Mouse (Mus musculus): ENCODE measurements at regions not wholly inside any gene's neighbourhood (a gene's known extent, or its start where the extent isn't known, plus 50 kb on each side); places are given as distances from the start of the nearest gene placed in this dataset.
A peak's percentile ranks its signal among the peaks of the same experiment; 100 is the strongest.

DNA sequence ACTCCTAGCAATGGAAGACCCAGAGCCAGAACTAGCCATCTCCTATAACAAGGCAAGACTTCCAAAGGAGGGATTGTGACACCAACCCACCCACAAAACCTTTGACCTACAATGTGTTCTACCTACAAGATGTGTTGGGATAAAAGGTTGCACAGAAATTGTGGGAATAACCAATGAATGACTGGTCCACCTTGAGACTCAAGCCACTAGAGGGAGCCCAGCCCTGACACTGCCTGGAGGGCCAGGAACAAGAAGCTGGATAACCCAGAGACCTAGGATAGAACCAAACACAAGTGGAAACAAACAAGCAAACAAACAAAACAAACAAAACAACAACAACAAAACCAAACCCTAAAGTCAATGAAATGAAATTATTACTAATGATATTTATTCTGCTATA is 288.8 kb downstream of the Dchs2 start:
- Histone ChIP-seq H3K27me3 (ENCODE audit: control insufficient read depth, insufficient read depth, low read length) (no peaks in the 10 kb centered on the region), H3K9me3 (ENCODE audit: control insufficient read depth, low read length) (no peaks in the 10 kb centered on the region), H3K4me1 (ENCODE audit: control insufficient read depth in 2 of 2, insufficient read depth in 2 of 2, low read length in 2 of 2) (no peaks in the 10 kb centered on the region), H3K36me3 (ENCODE audit: control insufficient read depth, insufficient read depth, low read length) (no peaks in the 10 kb centered on the region), H3K9ac (ENCODE audit: low read length) (no peak overlapping the region), H3K4me3 (ENCODE audit: control insufficient read depth in 1 of 2, insufficient read depth in 1 of 2, low read depth in 1 of 2, low read length in 2 of 2) (no peak overlapping the region), H3K27ac (replicated peaks in 1 of 2; ENCODE audit: control insufficient read depth in 1 of 2, insufficient read depth in 1 of 2, low read depth in 2 of 2, low read length in 2 of 2) (no peak overlapping the region), H3K4me2 (ENCODE audit: low read length) (no peak overlapping the region)
- ATAC-seq (ENCODE audit: insufficient number of reproducible peaks, insufficient read depth, low FRiP score, low read depth), result no peak

DNA sequence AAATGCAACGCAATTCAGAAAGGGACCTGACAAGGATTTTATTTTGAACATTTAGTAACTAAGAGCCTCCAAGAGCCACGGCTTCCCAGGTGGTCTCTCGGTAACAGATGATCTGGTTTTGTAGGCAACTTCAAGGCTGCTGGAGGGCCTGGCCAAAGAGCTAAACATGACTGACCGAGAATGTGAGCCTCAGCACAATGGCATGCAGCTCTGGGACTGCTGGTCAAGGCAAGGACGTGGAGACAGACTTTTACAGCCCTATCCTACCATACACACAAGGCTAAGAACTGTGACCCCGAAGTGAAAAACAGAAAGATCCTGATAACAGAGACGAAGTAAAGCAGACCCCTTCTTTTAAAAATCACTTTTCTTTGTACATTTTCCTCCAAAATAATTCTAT is 296.5 kb downstream of the Dchs2 start:
- Histone ChIP-seq H3K9ac (ENCODE audit: low read length) (no peak overlapping the region), H3K36me3 (ENCODE audit: control insufficient read depth, insufficient read depth, low read length) (no peaks in the 10 kb centered on the region), H3K27me3 (ENCODE audit: control insufficient read depth, insufficient read depth, low read length) (no peaks in the 10 kb centered on the region), H3K9me3 (ENCODE audit: control insufficient read depth, low read length) (no peaks in the 10 kb centered on the region), H3K27ac (replicated peaks in 1 of 2; ENCODE audit: control insufficient read depth in 1 of 2, insufficient read depth in 1 of 2, low read depth in 2 of 2, low read length in 2 of 2) (no peak overlapping the region), H3K4me3 (ENCODE audit: control insufficient read depth in 1 of 2, insufficient read depth in 1 of 2, low read depth in 1 of 2, low read length in 2 of 2) (no peak overlapping the region), H3K4me1 (ENCODE audit: control insufficient read depth in 2 of 2, insufficient read depth in 2 of 2, low read length in 2 of 2) (peaks cover 0 to 4% of the 10 kb centered on the region in 2 experiments; a peak in 1 of 4 replicates), H3K4me2 (ENCODE audit: low read length) (no peak overlapping the region)
- no peak for ATAC-seq (ENCODE audit: insufficient number of reproducible peaks, insufficient read depth, low FRiP score, low read depth)
- 47% methylated on average over 7 of the region's 7 CpGs for WGBS

DNA sequence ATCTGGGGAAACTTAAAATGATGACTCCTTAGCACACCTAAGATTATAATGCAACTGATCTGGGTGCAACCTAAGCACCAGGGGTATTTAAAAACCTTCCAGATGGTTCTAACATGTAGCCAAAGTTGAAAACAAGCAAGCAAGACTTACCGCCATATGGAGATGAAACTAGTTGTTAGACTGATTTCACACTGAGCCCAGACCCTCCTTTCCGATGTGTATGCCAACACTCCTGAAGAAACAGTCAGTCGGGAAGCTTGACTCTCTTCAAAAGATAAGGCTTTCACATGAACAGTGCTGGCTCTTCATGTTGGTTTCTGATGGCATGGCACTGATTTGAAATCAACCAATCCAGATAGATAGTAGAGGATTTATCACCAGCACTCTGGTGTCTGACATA is 301.6 kb downstream of the Dchs2 start:
- H3K4me2 ChIP-seq (ENCODE audit: low read length), result no peak overlapping the region
- 55% methylated on average over 3 of the region's 3 CpGs for WGBS
- H3K36me3 ChIP-seq (ENCODE audit: control insufficient read depth, insufficient read depth, low read length), result no peaks in the 10 kb centered on the region
- no peak overlapping the region for H3K9ac ChIP-seq (ENCODE audit: low read length)
- H3K4me3 ChIP-seq (ENCODE audit: control insufficient read depth in 1 of 2, insufficient read depth in 1 of 2, low read depth in 1 of 2, low read length in 2 of 2), result no peak overlapping the region
- H3K4me1 ChIP-seq (ENCODE audit: control insufficient read depth in 2 of 2, insufficient read depth in 2 of 2, low read length in 2 of 2), result no peaks in the 10 kb centered on the region; a peak in 1 of 4 replicates
- ATAC-seq (ENCODE audit: insufficient number of reproducible peaks, insufficient read depth, low FRiP score, low read depth), result no peak
- H3K9me3 ChIP-seq (ENCODE audit: control insufficient read depth, low read length), result no peaks in the 10 kb centered on the region
- H3K27me3 ChIP-seq (ENCODE audit: control insufficient read depth, insufficient read depth, low read length), result no peaks in the 10 kb centered on the region
- no peak overlapping the region for H3K27ac ChIP-seq (replicated peaks in 1 of 2; ENCODE audit: control insufficient read depth in 1 of 2, insufficient read depth in 1 of 2, low read depth in 2 of 2, low read length in 2 of 2)

DNA sequence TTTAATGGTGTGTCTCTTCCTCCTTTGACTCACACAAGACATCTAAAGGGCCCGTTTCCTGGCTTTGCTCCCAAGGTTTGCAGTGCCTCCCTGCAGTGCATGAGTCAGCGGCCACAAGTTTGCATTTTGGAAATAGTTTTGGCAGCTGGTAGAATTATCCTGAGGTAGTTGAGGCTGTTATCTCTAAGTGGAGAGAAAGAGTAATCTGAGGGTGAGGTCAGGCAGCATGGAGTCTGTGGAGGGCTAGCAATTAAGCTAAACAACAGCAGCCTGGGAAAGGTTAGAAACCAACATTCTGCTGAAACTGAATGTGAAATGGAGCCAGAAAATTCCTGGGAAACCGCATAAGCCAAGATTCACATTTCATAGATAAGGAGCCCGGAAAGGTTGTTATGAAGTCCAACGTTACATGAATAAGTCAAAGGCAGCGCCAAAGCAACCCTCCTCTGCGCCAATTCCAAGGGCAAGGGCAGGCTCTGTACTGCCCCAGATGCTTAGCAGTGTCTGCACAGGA is 318.5 kb downstream of the Dchs2 start:
- 32% methylated on average over 7 of the region's 7 CpGs for WGBS
- peak; percentile 69; the same call in 1 of the 2 replicates for ATAC-seq (ENCODE audit: insufficient number of reproducible peaks, insufficient read depth, low FRiP score, low read depth)
- no peak overlapping the region for H3K4me3 ChIP-seq (ENCODE audit: control insufficient read depth in 1 of 2, insufficient read depth in 1 of 2, low read depth in 1 of 2, low read length in 2 of 2)
- no peaks in the 10 kb centered on the region for H3K27me3 ChIP-seq (ENCODE audit: control insufficient read depth, insufficient read depth, low read length)
- H3K27ac ChIP-seq (replicated peaks in 1 of 2; ENCODE audit: control insufficient read depth in 1 of 2, insufficient read depth in 1 of 2, low read depth in 2 of 2, low read length in 2 of 2), result peak overlapping the region; percentile 70 to 81
- no peaks in the 10 kb centered on the region for H3K9me3 ChIP-seq (ENCODE audit: control insufficient read depth, low read length)
- H3K36me3 ChIP-seq (ENCODE audit: control insufficient read depth, insufficient read depth, low read length), result no peaks in the 10 kb centered on the region
- H3K4me1 ChIP-seq (ENCODE audit: control insufficient read depth in 2 of 2, insufficient read depth in 2 of 2, low read length in 2 of 2), result peaks cover 4 to 27% of the 10 kb centered on the region in 2 experiments; a peak in 3 of 4 replicates
- no peak overlapping the region for H3K4me2 ChIP-seq (ENCODE audit: low read length)
- no peak overlapping the region for H3K9ac ChIP-seq (ENCODE audit: low read length)

DNA sequence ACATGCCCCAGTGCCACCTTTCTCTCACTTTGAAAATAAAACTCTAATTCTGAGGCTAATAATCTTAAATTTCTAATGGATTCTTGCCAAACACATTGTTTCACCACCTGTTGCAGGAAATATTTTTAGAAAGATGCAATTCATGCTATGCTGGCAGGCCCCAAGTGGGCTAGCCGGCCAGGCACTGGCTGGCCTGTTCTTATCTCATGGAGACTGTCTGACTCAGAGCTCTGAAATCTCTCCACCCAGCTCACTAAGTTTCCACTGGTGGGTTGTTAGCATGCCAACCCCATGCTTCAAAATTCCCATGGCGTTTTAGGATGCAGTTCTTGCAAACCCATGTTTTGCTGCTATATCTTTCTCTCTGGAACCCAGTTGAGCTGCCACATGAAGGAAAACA is 315.5 kb upstream of the Sfrp2 start:
- Histone ChIP-seq H3K9me3 (ENCODE audit: control insufficient read depth, low read length) (no peaks in the 10 kb centered on the region), H3K4me1 (ENCODE audit: control insufficient read depth in 2 of 2, insufficient read depth in 2 of 2, low read length in 2 of 2) (peaks cover 4 to 22% of the 10 kb centered on the region in 2 experiments; a peak in 3 of 4 replicates), H3K4me2 (ENCODE audit: low read length) (no peak overlapping the region), H3K9ac (ENCODE audit: low read length) (no peak overlapping the region), H3K27me3 (ENCODE audit: control insufficient read depth, insufficient read depth, low read length) (no peaks in the 10 kb centered on the region), H3K36me3 (ENCODE audit: control insufficient read depth, insufficient read depth, low read length) (no peaks in the 10 kb centered on the region), H3K4me3 (ENCODE audit: control insufficient read depth in 1 of 2, insufficient read depth in 1 of 2, low read depth in 1 of 2, low read length in 2 of 2) (no peak overlapping the region), H3K27ac (replicated peaks in 1 of 2; ENCODE audit: control insufficient read depth in 1 of 2, insufficient read depth in 1 of 2, low read depth in 2 of 2, low read length in 2 of 2) (peak overlapping the region; percentile 18 to 66; a peak in 2 of 4 replicates)
- ATAC-seq (ENCODE audit: insufficient number of reproducible peaks, insufficient read depth, low FRiP score, low read depth), result peak; percentile 61; the same call in 1 of the 2 replicates
- WGBS, result 7% methylated on average over 2 of the region's 2 CpGs

DNA sequence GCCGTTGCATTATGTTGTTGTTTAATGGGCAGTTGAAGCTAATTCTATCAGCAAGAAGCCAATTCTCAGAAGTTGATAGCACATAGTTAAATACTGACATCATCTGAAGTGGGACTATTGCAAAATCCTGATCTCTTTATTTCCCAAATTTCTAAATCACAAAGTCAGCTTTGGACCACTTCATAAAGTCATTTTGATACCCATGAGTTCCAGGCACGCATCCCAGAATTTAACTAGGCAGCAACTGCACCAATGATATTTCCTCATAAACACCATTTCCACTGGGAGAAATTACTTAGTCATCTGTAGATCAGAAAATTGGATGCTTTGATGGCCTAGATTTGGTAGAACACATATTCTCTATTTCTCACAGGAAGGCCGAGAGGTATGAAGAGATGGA is 314.8 kb upstream of the Sfrp2 start:
- peak overlapping the region in 1 of 2 experiments; percentile 66; a peak in 2 of 4 replicates for H3K27ac ChIP-seq (replicated peaks in 1 of 2; ENCODE audit: control insufficient read depth in 1 of 2, insufficient read depth in 1 of 2, low read depth in 2 of 2, low read length in 2 of 2)
- no peaks in the 10 kb centered on the region for H3K36me3 ChIP-seq (ENCODE audit: control insufficient read depth, insufficient read depth, low read length)
- ATAC-seq (ENCODE audit: insufficient number of reproducible peaks, insufficient read depth, low FRiP score, low read depth), result no peak
- H3K9ac ChIP-seq (ENCODE audit: low read length), result no peak overlapping the region
- H3K9me3 ChIP-seq (ENCODE audit: control insufficient read depth, low read length), result no peaks in the 10 kb centered on the region
- peaks cover 2 to 16% of the 10 kb centered on the region in 2 experiments; a peak in 2 of 4 replicates for H3K4me1 ChIP-seq (ENCODE audit: control insufficient read depth in 2 of 2, insufficient read depth in 2 of 2, low read length in 2 of 2)
- H3K4me2 ChIP-seq (ENCODE audit: low read length), result no peak overlapping the region
- H3K4me3 ChIP-seq (ENCODE audit: control insufficient read depth in 1 of 2, insufficient read depth in 1 of 2, low read depth in 1 of 2, low read length in 2 of 2), result no peak overlapping the region
- no peaks in the 10 kb centered on the region for H3K27me3 ChIP-seq (ENCODE audit: control insufficient read depth, insufficient read depth, low read length)
- WGBS, result 84% methylated on average over 3 of the region's 3 CpGs

DNA sequence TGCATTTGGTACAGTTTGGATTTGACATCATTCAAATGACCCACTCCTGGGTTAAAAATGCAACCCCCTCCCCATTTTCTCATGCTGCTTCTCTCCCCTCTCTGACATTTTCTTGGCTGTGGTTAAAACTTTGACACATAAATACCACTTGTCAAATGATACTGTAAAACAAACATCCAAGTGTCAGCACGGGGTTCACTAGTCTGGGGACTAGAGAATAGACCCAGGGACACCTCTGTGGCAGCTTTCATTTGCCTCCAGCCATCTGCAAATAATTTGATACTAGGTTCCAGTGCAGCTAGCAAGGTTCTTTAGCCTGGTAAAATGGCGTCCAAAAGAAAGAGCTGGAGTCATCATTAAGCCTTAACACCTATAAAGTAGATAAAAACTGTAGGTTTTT is 312.7 kb upstream of the Sfrp2 start:
- Histone ChIP-seq H3K9me3 (ENCODE audit: control insufficient read depth, low read length) (no peaks in the 10 kb centered on the region), H3K4me1 (ENCODE audit: control insufficient read depth in 2 of 2, insufficient read depth in 2 of 2, low read length in 2 of 2) (peaks cover 0 to 10% of the 10 kb centered on the region in 2 experiments; a peak in 1 of 4 replicates), H3K27me3 (ENCODE audit: control insufficient read depth, insufficient read depth, low read length) (no peaks in the 10 kb centered on the region), H3K4me3 (ENCODE audit: control insufficient read depth in 1 of 2, insufficient read depth in 1 of 2, low read depth in 1 of 2, low read length in 2 of 2) (no peak overlapping the region), H3K4me2 (ENCODE audit: low read length) (no peak overlapping the region), H3K27ac (replicated peaks in 1 of 2; ENCODE audit: control insufficient read depth in 1 of 2, insufficient read depth in 1 of 2, low read depth in 2 of 2, low read length in 2 of 2) (no peak overlapping the region), H3K9ac (ENCODE audit: low read length) (no peak overlapping the region), H3K36me3 (ENCODE audit: control insufficient read depth, insufficient read depth, low read length) (no peaks in the 10 kb centered on the region)
- WGBS, result 61% methylated on average over 2 of the region's 2 CpGs
- no peak for ATAC-seq (ENCODE audit: insufficient number of reproducible peaks, insufficient read depth, low FRiP score, low read depth)

DNA sequence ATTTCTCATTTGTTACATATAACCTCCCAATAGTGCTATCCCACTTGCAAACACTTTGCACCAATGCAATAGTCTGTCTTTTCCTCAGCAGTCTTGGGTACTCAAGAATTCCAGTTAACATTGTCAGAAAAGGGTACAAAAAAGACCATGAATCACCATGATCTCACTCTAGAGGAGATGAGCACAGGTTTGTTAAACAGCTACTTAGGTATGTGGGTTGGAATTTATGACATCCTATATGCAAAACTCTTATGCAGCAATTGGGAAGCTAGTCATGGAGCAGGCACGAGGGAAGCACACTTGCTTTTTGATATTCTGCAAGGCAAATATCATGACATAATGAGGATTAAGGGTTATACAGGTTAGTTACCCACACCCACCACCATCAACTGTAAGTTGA is 307.7 kb upstream of the Sfrp2 start:
- no peaks in the 10 kb centered on the region for H3K9me3 ChIP-seq (ENCODE audit: control insufficient read depth, low read length)
- 74% methylated on average over 1 of the region's 1 CpGs for WGBS

More for the DNA sequence above, 307.7 kb upstream of the Sfrp2 start:
- Histone ChIP-seq H3K27ac (replicated peaks in 1 of 2; ENCODE audit: control insufficient read depth in 1 of 2, insufficient read depth in 1 of 2, low read depth in 2 of 2, low read length in 2 of 2) (no peak overlapping the region), H3K27me3 (ENCODE audit: control insufficient read depth, insufficient read depth, low read length) (no peaks in the 10 kb centered on the region), H3K9ac (ENCODE audit: low read length) (no peak overlapping the region), H3K4me1 (ENCODE audit: control insufficient read depth in 2 of 2, insufficient read depth in 2 of 2, low read length in 2 of 2) (no peaks in the 10 kb centered on the region), H3K4me2 (ENCODE audit: low read length) (no peak overlapping the region), H3K4me3 (ENCODE audit: control insufficient read depth in 1 of 2, insufficient read depth in 1 of 2, low read depth in 1 of 2, low read length in 2 of 2) (no peak overlapping the region), H3K36me3 (ENCODE audit: control insufficient read depth, insufficient read depth, low read length) (no peaks in the 10 kb centered on the region)
- no peak for ATAC-seq (ENCODE audit: insufficient number of reproducible peaks, insufficient read depth, low FRiP score, low read depth)

Measured in heart, embryonic 14.5 days (tissue).